Mouse (Mus musculus) midbrain, postnatal 0 days (tissue): ENCODE results near the gene Gm49380. TPM values are rescaled to one million over a fixed set of nuclear protein-coding genes. Genes with fewer than 3 reads are reported as not detected.

Experiments
- ATAC-seq: fragments of 200-750 bp; cut with Nextera tagmentation; 2 replicates; pipeline ENCODE4 v1.8.0; 2017; ENCODE audit warnings: moderate number of reproducible peaks, mild to moderate bottlenecking, moderate TSS enrichment, moderate library complexity; ENCODE audit not compliant: low FRiP score
- DNase-seq: peaks from one replicate; pipeline ENCODE4 v3.0.0-alpha.2; 2015; ENCODE audit warnings: low spot score
- H3K27ac ChIP-seq: fragments of 300-500 bp; sonication (generic); 2 replicates; pipeline ENCODE4 v1.5.1; 2014; ENCODE audit warnings: low read depth, mild to moderate bottlenecking, low read length, mixed read lengths
- H3K27me3 ChIP-seq: fragments of 300-500 bp; sonication (generic); 2 replicates; pipeline ENCODE4 v1.6.1; 2014; ENCODE audit warnings: low read length, control low read depth, mixed read lengths; ENCODE audit not compliant: insufficient read depth
- H3K36me3 ChIP-seq: fragments of 300-500 bp; sonication (generic); 2 replicates; pipeline ENCODE4 v1.6.1; 2014; ENCODE audit warnings: low read length, control low read depth, mixed read lengths; ENCODE audit not compliant: insufficient read depth
- H3K4me1 ChIP-seq: fragments of 300-500 bp; sonication (generic); 2 replicates; pipeline ENCODE4 v1.6.1; 2014; ENCODE audit warnings: mild to moderate bottlenecking, control low read depth, antibody characterized with exemption, low read length, mixed read lengths; ENCODE audit not compliant: insufficient read depth
- H3K4me2 ChIP-seq: fragments of 300-500 bp; sonication (generic); 2 replicates; pipeline ENCODE4 v1.6.1; 2014; ENCODE audit warnings: low read depth, mild to moderate bottlenecking, low read length, mixed read lengths; ENCODE audit not compliant: poor library complexity, severe bottlenecking
- H3K4me3 ChIP-seq: fragments of 300-500 bp; sonication (generic); 2 replicates; pipeline ENCODE4 v1.5.1; 2014; ENCODE audit warnings: low read depth, mild to moderate bottlenecking, low read length, moderate library complexity
- H3K9ac ChIP-seq: fragments of 300-500 bp; sonication (generic); replicated peaks from 2 replicates; pipeline ENCODE4 v1.6.1; 2014; ENCODE audit warnings: mild to moderate bottlenecking, low read length, moderate library complexity, mixed read lengths; ENCODE audit not compliant: poor library complexity, severe bottlenecking
- H3K9me3 ChIP-seq: fragments of 300-500 bp; sonication (generic); 2 replicates; pipeline ENCODE4 v1.6.1; 2016; ENCODE audit warnings: low read length, control low read depth
- CTCF ChIP-seq: IDR thresholded peaks from 2 replicates; pipeline ENCODE4 v1.5.1; 2016; ENCODE audit warnings: antibody characterized with exemption, mild to moderate bottlenecking
- WGBS: fragments of 180-500 bp; shearing (Covaris S2); extraction: QIAGEN DNeasy Blood & Tissue Kit; methylation state at CpG from one replicate; pipeline ENCODE4 v1.1.7; 2014; 5-methylcytosine and 5-hydroxymethylcytosine counted together
- polyA plus RNA-seq: library from polyadenylated mRNA; unstranded; fragments of >200 nt; fragmentation: Nextera tagmentation; extraction: Ambion mirVana; gene quantifications from 2 replicates; pipeline ENCODE4 v1.2.1, GENCODE M21; 2015
- total RNA-seq: library from RNA; depleted of rRNA; stranded (reverse); fragments of >200 nt; gene quantifications from 2 replicates; pipeline ENCODE4 v1.2.3, GENCODE M21; 2014

The Gm49380 gene
- total and polyA plus RNA-seq, 2 experiments from 2014 or later = 0.07 TPM; not detected in 1

DNA sequence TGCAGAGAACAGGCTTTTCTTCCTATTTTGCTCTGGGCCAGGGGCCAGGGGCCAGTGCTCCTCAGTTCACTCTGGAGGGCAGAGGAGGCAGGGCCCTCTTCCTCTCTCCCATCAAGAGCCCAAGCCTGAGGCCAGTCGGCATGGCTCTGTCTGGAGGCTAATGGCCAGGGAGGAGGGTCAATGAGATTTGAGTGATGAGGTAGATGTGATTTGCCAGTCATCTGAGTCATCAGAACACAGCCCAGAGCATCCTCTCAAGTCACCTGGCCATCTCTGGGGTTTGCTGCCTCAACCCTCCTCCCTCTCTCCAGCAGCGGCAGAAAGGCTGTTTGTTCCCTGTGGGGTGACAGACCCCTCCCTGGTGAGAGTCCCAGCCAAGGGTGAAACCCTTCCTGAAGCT lies 20.0 kb upstream of the Gm49380 start:
- ATAC-seq = no peak
- Histone ChIP-seq H3K27me3 (peaks cover 32% of the 10 kb centered on the region), H3K4me2 (no peak overlapping the region), H3K4me1 (peaks cover 10% of the 10 kb centered on the region), H3K9me3 (no peaks in the 10 kb centered on the region), H3K36me3 (no peaks in the 10 kb centered on the region), H3K27ac (peak overlapping the region; percentile 3; the same call in 1 of the 2 replicates), H3K4me3 (no peak overlapping the region), H3K9ac (no peak overlapping the region)
- WGBS = 24% methylated on average over 2 of the region's 2 CpGs
- DNase-seq = no peak
- TF ChIP-seq CTCF = no peak

DNA sequence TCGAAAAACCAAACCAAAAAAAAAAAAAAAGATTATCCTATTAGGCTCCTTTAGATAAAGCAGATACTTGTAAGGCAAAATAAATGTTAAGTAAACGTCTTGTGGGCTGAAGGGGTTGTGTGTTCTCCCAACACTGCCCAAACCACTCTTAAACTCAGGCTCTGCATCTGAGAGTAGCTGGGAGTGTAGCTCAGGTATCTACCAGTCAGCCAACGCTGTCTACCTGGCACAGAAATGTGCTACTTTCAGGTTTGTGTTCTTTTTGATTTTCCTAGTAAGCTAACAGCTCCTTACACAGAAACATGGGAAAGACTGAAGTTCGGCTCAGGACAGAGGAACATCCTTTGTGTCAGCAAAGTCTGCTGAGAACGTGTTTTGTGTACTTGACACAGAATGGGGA lies 18.9 kb upstream of the Gm49380 start:
- peaks cover 32% of the 10 kb centered on the region for H3K27me3 ChIP-seq
- 66% methylated on average over 5 of the region's 5 CpGs for WGBS
- no peak for TF ChIP-seq CTCF

DNA sequence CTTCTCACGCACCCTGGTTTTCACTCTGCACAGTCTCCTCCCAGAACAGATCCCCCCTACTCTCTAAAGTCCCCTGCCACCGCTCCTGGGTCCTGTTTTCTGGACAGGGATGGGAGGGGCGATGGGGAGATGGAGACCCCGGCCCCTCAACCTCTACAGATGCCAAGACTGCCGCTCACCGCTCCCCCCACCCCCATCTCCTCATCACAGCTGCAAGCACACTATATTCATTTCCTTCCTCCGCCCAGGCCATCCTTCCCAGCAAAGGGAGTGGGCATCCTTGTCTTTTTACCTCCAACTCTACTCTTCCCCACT lies 17.9 kb upstream of the Gm49380 start:
- Histone ChIP-seq H3K9ac (no peak overlapping the region), H3K36me3 (no peaks in the 10 kb centered on the region), H3K27me3 (peaks cover 27% of the 10 kb centered on the region), H3K4me3 (no peak overlapping the region), H3K27ac (no peak overlapping the region), H3K9me3 (no peaks in the 10 kb centered on the region), H3K4me1 (peaks cover 10% of the 10 kb centered on the region), H3K4me2 (no peak overlapping the region)
- no peak for TF ChIP-seq CTCF
- DNase-seq (no peak), ATAC-seq (no peak)
- 47% methylated on average over 7 of the region's 7 CpGs for WGBS

More for the DNA sequence above, 18.9 kb upstream of the Gm49380 start:
- Histone ChIP-seq H3K4me3 (no peak overlapping the region), H3K4me2 (no peak overlapping the region), H3K9me3 (no peaks in the 10 kb centered on the region), H3K36me3 (no peaks in the 10 kb centered on the region), H3K27ac (no peak overlapping the region), H3K4me1 (peaks cover 10% of the 10 kb centered on the region), H3K9ac (no peak overlapping the region)
- ATAC-seq (no peak), DNase-seq (no peak)

DNA sequence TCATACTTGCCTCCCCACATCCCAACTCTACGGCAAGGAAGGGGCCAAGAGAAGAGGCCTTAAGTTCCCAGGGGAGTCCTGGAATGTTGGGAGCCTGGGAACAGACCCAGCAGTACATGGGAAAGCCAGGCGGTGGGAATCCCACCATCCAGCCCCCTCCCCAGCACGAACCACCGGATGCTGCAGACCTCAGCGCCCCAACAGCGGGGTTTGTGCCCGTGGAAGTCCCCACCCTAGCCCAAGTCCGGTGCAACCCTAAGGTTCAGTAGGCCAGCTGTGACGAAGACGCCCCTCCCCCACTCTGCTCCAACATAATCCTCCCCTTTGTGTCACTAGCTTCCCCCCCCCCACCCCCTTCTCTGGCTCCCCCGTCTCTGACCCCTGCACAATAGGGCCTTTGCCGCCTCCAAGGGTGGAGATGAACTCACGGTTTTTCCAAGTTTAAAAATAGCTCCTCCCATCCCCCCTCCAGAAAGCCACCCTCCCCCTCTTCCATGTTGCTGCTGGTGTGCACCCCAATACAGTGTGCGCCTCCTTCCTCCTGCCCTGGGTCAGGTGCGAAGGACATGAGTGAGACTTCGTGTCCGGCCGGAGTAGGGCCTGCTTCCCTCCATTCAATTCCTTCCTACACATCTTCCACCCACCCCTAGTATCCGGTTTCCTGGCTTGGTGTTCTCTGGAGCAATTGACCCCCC lies 17.4 kb upstream of the Gm49380 start:
- H3K4me2 ChIP-seq = no peak overlapping the region
- H3K27me3 ChIP-seq = peaks cover 21% of the 10 kb centered on the region
- WGBS = 21% methylated on average over 18 of the region's 19 CpGs
- peaks cover 10% of the 10 kb centered on the region; the same call in 1 of the 2 replicates for H3K4me1 ChIP-seq
- H3K9me3 ChIP-seq = no peaks in the 10 kb centered on the region
- H3K27ac ChIP-seq = no peak overlapping the region; the same call in 1 of the 2 replicates
- no peak for TF ChIP-seq CTCF
- no peak for ATAC-seq
- no peaks in the 10 kb centered on the region for H3K36me3 ChIP-seq
- no peak overlapping the region for H3K9ac ChIP-seq
- peak overlapping the region; percentile 27; the same call in 1 of the 2 replicates for H3K4me3 ChIP-seq
- no peak for DNase-seq

DNA sequence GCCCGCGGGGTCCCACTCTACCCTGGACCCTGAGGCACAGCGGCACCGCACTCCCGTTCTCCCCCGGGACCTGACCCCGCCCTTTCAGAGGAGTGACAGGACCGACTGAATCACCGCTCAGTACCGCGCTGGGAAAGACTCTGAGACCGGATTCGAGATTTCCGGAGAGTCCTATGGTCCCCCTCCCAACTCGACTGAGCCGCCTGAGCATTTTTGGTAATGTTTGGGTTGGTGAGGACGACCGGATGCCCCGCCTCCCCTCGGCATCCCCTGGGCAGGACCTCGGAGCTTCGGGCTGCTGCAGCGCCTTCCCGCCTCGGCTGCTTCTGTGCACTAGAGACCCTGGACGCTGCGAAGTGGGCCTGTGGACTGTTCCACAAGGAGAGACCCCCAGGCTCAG lies 16.7 kb upstream of the Gm49380 start:
- Histone ChIP-seq H3K36me3 (no peaks in the 10 kb centered on the region), H3K27ac (no peak overlapping the region), H3K4me2 (peak overlapping the region; percentile 50), H3K9ac (peak overlapping the region; percentile 30), H3K27me3 (peaks cover 17% of the 10 kb centered on the region), H3K4me3 (peak overlapping the region; percentile 27), H3K4me1 (peaks cover 9% of the 10 kb centered on the region; the same call in 1 of the 2 replicates), H3K9me3 (no peaks in the 10 kb centered on the region)
- WGBS = 1% methylated on average over 27 of the region's 27 CpGs
- TF ChIP-seq CTCF = no peak
- ATAC-seq (no peak), DNase-seq (peak; percentile 30)

DNA sequence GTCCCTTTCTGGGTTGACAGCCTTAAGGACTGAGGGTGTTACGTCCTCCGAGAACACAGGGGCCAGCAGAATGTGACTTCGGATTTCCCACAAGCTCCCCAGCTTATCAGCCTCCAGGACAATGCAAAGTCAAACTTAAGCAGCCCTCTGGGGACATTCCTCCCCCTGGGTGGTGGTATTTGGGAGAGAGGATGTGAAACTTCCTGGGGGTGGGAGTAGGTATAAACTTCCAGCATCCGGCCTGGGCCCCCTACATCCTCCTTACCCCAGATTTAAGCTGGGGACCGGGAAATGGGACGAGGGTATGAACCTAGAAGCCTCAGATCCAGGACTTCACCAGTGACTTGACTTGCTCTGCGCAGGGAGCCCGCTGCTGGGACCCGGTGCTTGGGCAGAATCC lies 16.3 kb upstream of the Gm49380 start:
- no peak for TF ChIP-seq CTCF
- Histone ChIP-seq H3K4me1 (peaks cover 9% of the 10 kb centered on the region; the same call in 1 of the 2 replicates), H3K27ac (no peak overlapping the region), H3K4me2 (peak overlapping the region; percentile 50), H3K4me3 (peak overlapping the region; percentile 27), H3K9ac (peak overlapping the region; percentile 30; the same call in 1 of the 2 replicates), H3K27me3 (peaks cover 15% of the 10 kb centered on the region), H3K9me3 (no peaks in the 10 kb centered on the region), H3K36me3 (no peaks in the 10 kb centered on the region)
- 8% methylated on average over 9 of the region's 9 CpGs for WGBS
- DNase-seq (no peak), ATAC-seq (no peak)
